Mouse (Mus musculus): ENCODE data around the gene Lrrc75b. TPM values are rescaled to one million over a fixed set of nuclear protein-coding genes. Genes with fewer than 3 reads are reported as not detected.
A peak's percentile ranks its signal among the peaks of the same experiment; 100 is the strongest.

Gene Lrrc75b
- polyA plus RNA-seq, 1 experiment = 2.1 TPM

DNA sequence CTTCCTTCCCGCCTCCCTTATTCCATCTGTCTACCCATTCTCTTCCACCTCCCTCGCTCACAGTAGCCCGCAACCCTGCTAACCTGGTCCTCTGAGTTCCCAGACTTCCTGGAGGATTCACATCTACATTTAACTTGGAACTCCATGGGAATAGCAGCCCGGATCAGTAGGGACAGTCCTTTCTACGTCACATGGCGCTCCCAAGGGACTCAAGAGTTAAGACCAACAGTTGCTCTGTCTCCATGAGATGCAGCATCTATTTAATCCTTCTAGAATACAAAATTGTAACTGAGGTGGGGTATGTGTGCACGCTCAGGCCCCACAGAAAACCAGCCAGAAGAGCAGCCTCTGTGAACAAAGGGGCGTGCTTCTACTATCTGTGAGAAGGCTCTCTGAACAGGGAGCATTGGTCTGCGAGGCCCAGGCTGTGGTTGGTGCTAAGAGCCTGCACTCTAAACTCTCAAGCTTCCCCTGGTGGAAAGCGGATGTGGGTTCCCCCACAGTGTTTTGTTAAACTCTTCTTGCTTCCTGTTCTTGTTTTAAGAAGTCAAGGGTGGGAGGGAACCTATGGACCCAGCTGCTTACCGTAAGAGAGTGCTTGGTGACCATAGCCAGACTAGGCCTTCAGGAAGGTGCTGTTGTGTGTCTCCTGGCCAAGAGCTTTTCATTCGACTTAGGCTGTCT is 31.2 kb upstream of the Lrrc75b start:
- no peaks in the 10 kb centered on the region for H3K27me3 ChIP-seq (replicated peaks; ENCODE audit: control insufficient read depth, insufficient read depth, low read length)
- peak; percentile 65 for DNase-seq
- H3K27ac ChIP-seq (ENCODE audit: insufficient read depth, low read depth, low read length) = peak overlapping the region; percentile 69; the same call in 1 of the 2 replicates
- 70% methylated on average over 12 of the region's 12 CpGs for WGBS
- no peak overlapping the region for H3K4me3 ChIP-seq (ENCODE audit: insufficient read depth, low read depth, low read length)
- no peaks in the 10 kb centered on the region for H3K36me3 ChIP-seq (ENCODE audit: control insufficient read depth, insufficient read depth, low read length)
- TF ChIP-seq POLR2A (IDR thresholded peaks at IDR 0.05; ENCODE audit: low read depth, low read length) (no peak), CTCF (conservative IDR thresholded peaks at IDR 0.05; ENCODE audit: insufficient read depth, insufficient read length, low read depth, low read length) (no peak)
- peaks cover 14% of the 10 kb centered on the region for H3K4me1 ChIP-seq (ENCODE audit: control insufficient read depth, insufficient read depth, low read length)

DNA sequence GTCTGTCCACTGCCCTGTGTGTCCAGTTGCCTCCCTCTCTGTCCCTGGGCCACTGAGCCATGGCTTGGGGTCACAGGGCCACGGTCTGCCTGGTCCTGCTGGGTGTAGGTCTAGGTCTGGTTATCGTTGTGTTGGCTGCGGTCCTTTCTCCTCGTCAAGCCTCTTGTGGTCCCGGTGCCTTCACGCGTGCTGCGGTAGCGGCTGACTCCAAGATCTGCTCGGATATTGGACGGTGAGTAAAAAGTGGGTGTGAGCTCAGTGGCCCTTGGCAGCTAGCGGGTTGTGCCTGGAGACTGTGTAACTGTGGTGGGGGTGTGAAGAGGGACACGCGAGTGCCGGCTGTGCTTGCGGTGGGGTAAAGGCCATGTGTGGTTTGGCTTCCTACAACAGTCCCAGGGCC is 29.5 kb upstream of the Lrrc75b start:
- H3K27ac ChIP-seq (ENCODE audit: insufficient read depth, low read depth, low read length) = peak overlapping the region; percentile 32
- peaks cover 14% of the 10 kb centered on the region for H3K4me1 ChIP-seq (ENCODE audit: control insufficient read depth, insufficient read depth, low read length)
- no peak for TF ChIP-seq CTCF (conservative IDR thresholded peaks at IDR 0.05; ENCODE audit: insufficient read depth, insufficient read length, low read depth, low read length)
- DNase-seq = peak; percentile 62
- no peaks in the 10 kb centered on the region for H3K36me3 ChIP-seq (ENCODE audit: control insufficient read depth, insufficient read depth, low read length)
- WGBS = 21% methylated on average over 16 of the region's 16 CpGs
- peak overlapping the region; percentile 38 for H3K4me3 ChIP-seq (ENCODE audit: insufficient read depth, low read depth, low read length)
- no peaks in the 10 kb centered on the region for H3K27me3 ChIP-seq (replicated peaks; ENCODE audit: control insufficient read depth, insufficient read depth, low read length)

DNA sequence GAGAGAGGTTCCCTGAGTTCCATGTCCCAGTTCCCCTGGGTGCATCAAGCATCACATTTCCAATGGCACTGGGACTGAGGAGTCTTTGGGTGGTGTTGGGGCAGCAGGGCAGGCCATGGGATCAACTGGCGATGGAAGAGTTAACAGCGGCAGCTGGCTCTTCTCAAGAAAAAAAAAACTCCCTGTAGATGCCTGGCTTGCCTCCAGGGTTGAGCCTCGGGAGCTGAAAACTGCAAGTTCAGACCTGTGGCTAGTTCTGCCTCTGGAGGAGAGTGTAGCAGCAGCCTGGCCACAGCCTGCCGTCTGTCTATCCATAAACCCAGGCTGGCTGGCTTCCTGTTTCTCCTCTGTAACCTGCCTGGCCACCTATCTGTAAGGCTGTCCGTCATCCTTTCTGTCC is 29.0 kb upstream of the Lrrc75b start, which contains the start of gene Ggt5:
Gene Ggt5, plus strand, starts transcription at position 212 of the 400 bp plus-strand sequence.
- 14% methylated on average over 5 of the region's 5 CpGs for WGBS
- peak; percentile 81 for DNase-seq
- H3K27me3 ChIP-seq (replicated peaks; ENCODE audit: control insufficient read depth, insufficient read depth, low read length) = no peaks in the 10 kb centered on the region
- no peaks in the 10 kb centered on the region for H3K36me3 ChIP-seq (ENCODE audit: control insufficient read depth, insufficient read depth, low read length)
- H3K4me1 ChIP-seq (ENCODE audit: control insufficient read depth, insufficient read depth, low read length) = peaks cover 14% of the 10 kb centered on the region
- H3K4me3 ChIP-seq (ENCODE audit: insufficient read depth, low read depth, low read length) = peak within 1 kb of the TSS; percentile 38
- peak within 1 kb of the TSS; percentile 37 for H3K27ac ChIP-seq (ENCODE audit: insufficient read depth, low read depth, low read length)
- TF ChIP-seq POLR2A (IDR thresholded peaks at IDR 0.05; ENCODE audit: low read depth, low read length) = no peak
- TF ChIP-seq CTCF (conservative IDR thresholded peaks at IDR 0.05; ENCODE audit: insufficient read depth, insufficient read length, low read depth, low read length) = no peak

DNA sequence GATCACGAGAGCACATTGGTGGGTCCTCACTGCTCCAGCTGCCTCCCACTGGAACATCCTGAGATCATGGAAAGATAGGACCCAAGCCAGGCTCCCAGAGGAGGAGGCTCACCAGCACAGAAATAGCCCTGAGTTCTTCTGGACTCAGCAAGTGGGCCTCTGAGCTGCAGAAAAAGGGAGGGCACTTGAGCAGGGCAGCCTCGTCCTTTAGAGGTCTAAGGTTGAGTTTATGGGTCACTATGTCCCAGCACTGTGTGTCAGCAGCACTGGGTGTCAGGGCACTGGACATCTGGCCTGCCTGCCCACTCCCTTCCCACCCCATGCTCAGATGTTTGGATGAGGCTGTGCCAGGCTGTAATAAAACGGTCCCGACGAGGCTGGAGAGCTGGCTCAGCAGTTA is 28.2 kb upstream of the Lrrc75b start:
- TF ChIP-seq CTCF (conservative IDR thresholded peaks at IDR 0.05; ENCODE audit: insufficient read depth, insufficient read length, low read depth, low read length) (no peak), POLR2A (IDR thresholded peaks at IDR 0.05; ENCODE audit: low read depth, low read length) (no peak)
- 14% methylated on average over 5 of the region's 5 CpGs for WGBS
- DNase-seq = peak; percentile 64
- no peaks in the 10 kb centered on the region for H3K27me3 ChIP-seq (replicated peaks; ENCODE audit: control insufficient read depth, insufficient read depth, low read length)
- no peaks in the 10 kb centered on the region for H3K36me3 ChIP-seq (ENCODE audit: control insufficient read depth, insufficient read depth, low read length)
- peaks cover 14% of the 10 kb centered on the region for H3K4me1 ChIP-seq (ENCODE audit: control insufficient read depth, insufficient read depth, low read length)
- H3K4me3 ChIP-seq (ENCODE audit: insufficient read depth, low read depth, low read length) = no peak overlapping the region
- 0 out of 2 replicates have a peak overlapping the region, but pooled peaks have one; percentile 37 for H3K27ac ChIP-seq (ENCODE audit: insufficient read depth, low read depth, low read length)

DNA sequence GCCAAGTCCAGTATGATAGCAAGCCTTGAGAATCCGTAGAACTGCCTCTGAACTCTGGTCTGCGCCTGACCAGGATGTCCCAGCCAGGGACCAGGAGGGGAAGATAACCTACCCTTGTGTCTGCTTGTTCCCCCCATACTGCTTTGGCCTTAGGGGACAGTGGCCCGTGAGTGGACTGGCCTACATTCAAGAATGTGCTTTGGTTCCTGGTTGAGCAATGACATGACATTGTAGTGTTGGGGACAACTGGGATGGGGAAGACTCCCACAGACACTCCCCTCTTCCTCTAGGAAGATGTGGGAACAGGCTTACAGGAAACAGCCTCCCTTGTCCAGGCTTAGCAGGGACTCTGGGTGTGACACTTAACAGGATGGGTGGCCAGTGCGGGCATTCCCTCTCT is 27.7 kb upstream of the Lrrc75b start:
- H3K27ac ChIP-seq (ENCODE audit: insufficient read depth, low read depth, low read length) = peak overlapping the region; percentile 1; the same call in 1 of the 2 replicates
- H3K4me3 ChIP-seq (ENCODE audit: insufficient read depth, low read depth, low read length) = no peak overlapping the region
- peaks cover 14% of the 10 kb centered on the region for H3K4me1 ChIP-seq (ENCODE audit: control insufficient read depth, insufficient read depth, low read length)
- 40% methylated on average over 4 of the region's 4 CpGs for WGBS
- H3K36me3 ChIP-seq (ENCODE audit: control insufficient read depth, insufficient read depth, low read length) = no peaks in the 10 kb centered on the region
- TF ChIP-seq CTCF (conservative IDR thresholded peaks at IDR 0.05; ENCODE audit: insufficient read depth, insufficient read length, low read depth, low read length) (no peak), POLR2A (IDR thresholded peaks at IDR 0.05; ENCODE audit: low read depth, low read length) (no peak)
- peak; percentile 31 for DNase-seq
- no peaks in the 10 kb centered on the region for H3K27me3 ChIP-seq (replicated peaks; ENCODE audit: control insufficient read depth, insufficient read depth, low read length)

DNA sequence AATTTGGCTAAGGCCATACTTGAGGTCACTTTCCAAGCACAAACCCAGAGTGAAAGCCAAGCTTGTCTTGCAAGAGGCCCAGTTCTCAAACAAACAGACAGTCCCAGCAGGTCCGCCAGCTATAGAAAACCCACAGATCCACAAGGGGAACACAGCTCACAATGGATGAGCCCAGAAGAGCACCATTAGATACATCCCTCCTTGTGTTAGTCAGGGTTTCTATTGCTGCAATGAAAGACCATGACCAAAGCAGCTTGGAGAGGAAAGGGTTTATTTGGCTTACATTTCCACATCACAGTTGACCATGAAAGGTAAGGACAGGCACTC is 26.4 kb upstream of the Lrrc75b start:
- Histone ChIP-seq H3K4me1 (ENCODE audit: control insufficient read depth, insufficient read depth, low read length) (peaks cover 14% of the 10 kb centered on the region), H3K27ac (ENCODE audit: insufficient read depth, low read depth, low read length) (no peak overlapping the region), H3K27me3 (replicated peaks; ENCODE audit: control insufficient read depth, insufficient read depth, low read length) (no peaks in the 10 kb centered on the region), H3K4me3 (ENCODE audit: insufficient read depth, low read depth, low read length) (no peak overlapping the region), H3K36me3 (ENCODE audit: control insufficient read depth, insufficient read depth, low read length) (no peaks in the 10 kb centered on the region)
- TF ChIP-seq CTCF (conservative IDR thresholded peaks at IDR 0.05; ENCODE audit: insufficient read depth, insufficient read length, low read depth, low read length) (no peak), POLR2A (IDR thresholded peaks at IDR 0.05; ENCODE audit: low read depth, low read length) (no peak)
- DNase-seq = no peak
- 97% methylated on average over 1 of the region's 1 CpGs for WGBS

DNA sequence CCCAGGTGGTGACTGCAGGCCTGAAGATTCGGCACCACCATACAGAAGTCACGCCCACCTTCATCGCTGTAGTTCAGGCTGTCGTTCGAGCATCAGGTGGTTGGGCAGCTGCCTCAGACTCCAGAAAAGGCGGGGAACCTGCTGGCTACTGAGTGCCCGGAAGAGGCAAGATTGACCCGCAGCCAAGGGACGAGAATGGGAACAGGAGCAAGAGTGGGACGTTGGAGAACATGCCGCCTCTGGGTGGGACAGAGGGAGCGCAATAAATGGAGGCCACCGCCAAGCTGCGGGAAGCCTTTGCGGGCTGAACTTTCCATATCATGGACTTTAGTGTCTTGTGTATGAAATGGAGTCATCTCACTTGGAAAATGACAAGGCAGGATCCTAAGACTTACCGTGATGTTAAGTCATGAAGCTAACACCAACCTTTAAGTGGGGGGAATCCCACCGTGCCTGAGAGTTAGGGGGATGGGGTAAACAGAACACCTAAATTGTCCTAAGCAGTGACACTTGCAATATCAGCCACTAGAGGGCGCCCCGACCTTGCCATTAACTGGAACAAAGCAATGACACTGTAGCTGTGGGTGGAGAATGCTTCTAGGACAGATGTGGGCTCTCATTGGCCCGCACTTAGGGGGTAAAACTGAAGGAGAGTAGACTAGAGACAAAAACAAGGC is 25.9 kb upstream of the Lrrc75b start:
- 24% methylated on average over 20 of the region's 20 CpGs for WGBS
- H3K36me3 ChIP-seq (ENCODE audit: control insufficient read depth, insufficient read depth, low read length) = no peaks in the 10 kb centered on the region
- peaks cover 14% of the 10 kb centered on the region for H3K4me1 ChIP-seq (ENCODE audit: control insufficient read depth, insufficient read depth, low read length)
- peak; percentile 85 for DNase-seq
- TF ChIP-seq POLR2A (IDR thresholded peaks at IDR 0.05; ENCODE audit: low read depth, low read length) (no peak), CTCF (conservative IDR thresholded peaks at IDR 0.05; ENCODE audit: insufficient read depth, insufficient read length, low read depth, low read length) (peak; percentile 94)
- no peak overlapping the region for H3K4me3 ChIP-seq (ENCODE audit: insufficient read depth, low read depth, low read length)
- H3K27ac ChIP-seq (ENCODE audit: insufficient read depth, low read depth, low read length) = no peak overlapping the region
- no peaks in the 10 kb centered on the region for H3K27me3 ChIP-seq (replicated peaks; ENCODE audit: control insufficient read depth, insufficient read depth, low read length)

Measured in kidney, adult 2 months (tissue).